Mouse (Mus musculus) spleen, postnatal 10 days (tissue): ENCODE measurements around the gene Klhl36.

Experiments used
- DNase-seq, 2 experiments: peaks; one replicate each; pipeline ENCODE4 v3.0.0; 2021 to 2022; ENCODE audit warnings: low spot score in 2 of 2

Gene Klhl36

DNA sequence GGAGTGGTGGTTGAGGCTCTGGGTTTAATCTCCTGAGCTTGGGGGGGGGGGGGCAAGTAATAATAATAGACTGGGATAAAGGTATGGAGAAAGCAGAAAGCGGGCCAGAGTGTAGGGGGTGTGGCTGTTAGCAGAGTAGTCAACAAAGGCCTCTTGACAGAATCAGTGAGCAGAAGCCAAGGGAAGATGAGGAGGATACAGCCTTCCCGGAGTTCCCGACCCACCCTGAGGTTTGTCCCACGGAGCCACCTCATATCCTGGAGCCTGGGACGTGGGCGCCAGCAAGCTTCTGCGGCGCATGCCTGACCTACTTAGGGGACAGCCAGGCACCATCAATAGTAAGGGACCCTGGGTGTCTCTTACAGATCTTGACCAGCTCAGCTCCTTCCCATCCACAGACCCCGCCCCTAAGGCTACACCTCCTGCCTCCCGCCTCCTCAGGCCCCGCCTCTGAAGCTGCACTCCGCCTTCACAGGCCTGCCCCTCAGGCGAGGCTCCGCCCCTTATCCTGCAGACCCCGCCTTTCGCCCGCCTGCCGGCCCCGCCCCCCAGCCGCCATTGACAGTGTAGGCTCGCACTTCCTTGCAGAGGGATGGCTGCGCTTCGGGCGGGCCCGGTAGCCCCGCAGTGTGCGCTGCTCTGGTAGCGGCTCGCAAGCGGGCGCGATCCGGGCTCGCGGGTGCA lies at the start of gene Klhl36:
Klhl36 (plus strand) TSS at position 561 of the 684 bp plus-strand sequence.
- peak; percentile 96 to 98 for DNase-seq

GRCm38 (mm10) chr8:119812650-119813431 lies 49.2 kb upstream of the Klhl36 start:
- DNase-seq = peak; percentile 48 to 78

GRCm38 (mm10) chr8:119816219-119816618 lies 45.8 kb upstream of the Klhl36 start:
- DNase-seq = no peak

DNA sequence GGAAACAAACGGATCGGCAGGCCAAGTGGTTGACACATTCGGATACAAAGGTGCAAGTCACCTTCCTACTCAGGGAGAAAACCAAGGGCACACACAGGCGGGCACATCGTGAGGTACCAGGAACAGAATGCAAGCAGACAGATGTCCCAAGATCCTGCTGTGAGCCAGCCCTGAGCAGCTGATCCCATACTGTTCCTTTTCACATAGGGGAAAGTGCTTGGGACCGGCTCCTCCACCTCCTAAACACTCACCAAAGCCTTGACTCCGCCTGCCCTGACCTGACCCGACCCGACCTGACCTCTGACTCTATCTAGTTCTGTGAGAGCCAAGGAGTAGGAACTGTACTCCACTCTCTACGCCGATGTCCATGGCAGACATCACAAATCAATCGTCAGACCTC lies 44.6 kb upstream of the Klhl36 start:
- no peak for DNase-seq

GRCm38 (mm10) chr8:119819316-119819715 lies 42.8 kb upstream of the Klhl36 start:
- DNase-seq = no peak

DNA sequence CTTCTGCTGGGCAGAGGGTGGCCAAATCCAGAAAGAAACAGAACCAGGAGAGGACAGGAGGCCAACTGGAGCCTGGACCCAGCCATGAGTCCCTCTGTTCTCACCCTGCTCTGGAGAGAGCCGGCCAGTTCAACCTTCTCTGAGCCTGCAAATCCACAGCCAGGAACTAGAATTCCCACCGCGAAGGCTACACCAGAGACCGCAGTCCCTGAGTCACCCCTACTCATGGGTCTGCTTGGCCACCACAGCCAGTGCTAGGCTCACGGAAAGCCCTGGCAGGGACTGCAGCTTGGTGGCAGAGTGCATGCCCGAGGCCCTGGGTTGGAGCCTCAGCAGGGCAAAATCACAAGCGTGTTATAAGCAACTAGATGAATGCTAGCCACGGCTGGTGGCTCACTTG lies 42.1 kb upstream of the Klhl36 start:
- no peak for DNase-seq

DNA sequence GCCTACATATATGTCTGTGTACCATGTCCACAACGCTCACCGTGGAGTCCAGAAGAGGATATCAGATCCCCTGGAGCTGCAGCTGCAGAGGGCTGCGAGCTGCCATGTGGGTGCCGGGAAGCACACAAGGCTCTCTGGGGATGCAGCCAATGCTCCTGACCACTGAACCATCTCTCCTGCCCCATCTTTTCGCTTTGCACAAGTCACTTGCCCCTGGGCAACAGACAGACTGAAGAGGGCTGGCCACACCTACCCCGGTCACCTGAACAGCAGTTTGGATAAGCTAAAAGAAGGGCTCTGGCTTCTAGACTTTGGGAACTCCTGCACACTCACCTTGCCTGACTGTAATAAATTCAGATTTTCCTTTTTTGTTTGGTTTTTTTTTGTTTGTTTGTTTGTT lies 40.4 kb upstream of the Klhl36 start:
- no peak for DNase-seq

GRCm38 (mm10) chr8:119823278-119823677 lies 38.8 kb upstream of the Klhl36 start:
- DNase-seq = no peak

DNA sequence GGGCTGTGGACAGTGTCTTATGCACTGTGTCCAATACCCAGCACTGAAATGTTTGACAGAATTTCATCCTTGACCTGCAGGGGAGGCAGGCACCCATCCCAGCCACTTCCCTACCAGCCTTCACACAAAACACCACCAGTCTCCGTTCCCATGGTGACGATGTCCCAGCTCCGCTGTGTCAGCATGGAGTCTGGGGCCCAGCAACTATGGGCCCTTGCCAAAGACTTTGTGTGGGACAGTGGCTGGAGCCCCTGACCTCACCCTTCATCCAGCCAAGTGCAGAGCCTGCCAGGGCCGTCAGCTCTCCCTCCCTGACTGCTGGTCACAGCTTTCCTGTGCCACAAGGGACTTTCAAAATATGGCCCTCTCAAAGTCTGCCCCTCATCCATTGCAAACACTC lies 38.0 kb upstream of the Klhl36 start:
- no peak for DNase-seq

DNA sequence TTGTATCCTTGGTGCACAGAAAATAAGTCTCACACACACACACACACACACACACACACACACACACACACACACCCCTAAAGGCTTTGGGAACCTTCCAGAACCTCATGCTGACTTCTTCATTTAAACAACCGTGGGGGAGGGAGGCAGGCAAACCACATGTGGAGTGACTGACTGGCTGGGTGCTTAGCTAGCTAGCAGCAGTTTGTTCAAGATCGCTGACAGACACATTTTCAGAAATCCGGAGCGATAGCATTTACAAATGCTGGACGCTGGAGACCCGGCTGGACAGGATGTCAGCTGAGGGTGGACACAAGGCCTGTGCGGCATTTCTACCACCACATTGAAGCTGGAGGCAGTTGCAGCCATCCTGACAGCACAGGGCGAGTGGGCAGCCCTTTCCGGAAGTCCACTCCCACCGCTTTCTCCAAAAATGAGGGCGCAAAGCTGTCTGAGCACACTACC lies 37.2 kb upstream of the Klhl36 start:
- DNase-seq = peak in 1 of 2 experiments; percentile 40

- no peak for DNase-seq
These were observed 35.9 kb upstream of the Klhl36 start for GRCm38 (mm10) chr8:119825950-119826730.

DNA sequence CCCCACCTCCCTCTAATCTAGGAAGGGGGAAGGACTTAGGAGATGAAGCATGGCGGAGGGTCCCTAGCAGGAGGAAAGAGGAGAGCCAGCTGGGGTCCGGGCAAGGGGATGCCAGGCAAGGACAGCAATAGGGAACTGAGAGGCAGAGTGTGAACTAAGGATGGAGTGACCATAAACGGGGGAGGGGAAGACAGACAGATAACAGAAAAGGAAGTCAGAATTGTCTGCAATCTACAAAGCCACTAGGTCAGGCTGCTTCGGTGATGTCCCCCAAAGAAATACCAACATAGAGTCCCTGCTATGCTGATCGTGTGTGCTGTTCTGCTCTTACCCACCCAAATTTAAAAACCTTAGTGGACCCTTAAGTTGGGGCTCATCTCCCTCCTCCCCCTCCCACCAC lies 35.1 kb upstream of the Klhl36 start:
- no peak for DNase-seq

DNA sequence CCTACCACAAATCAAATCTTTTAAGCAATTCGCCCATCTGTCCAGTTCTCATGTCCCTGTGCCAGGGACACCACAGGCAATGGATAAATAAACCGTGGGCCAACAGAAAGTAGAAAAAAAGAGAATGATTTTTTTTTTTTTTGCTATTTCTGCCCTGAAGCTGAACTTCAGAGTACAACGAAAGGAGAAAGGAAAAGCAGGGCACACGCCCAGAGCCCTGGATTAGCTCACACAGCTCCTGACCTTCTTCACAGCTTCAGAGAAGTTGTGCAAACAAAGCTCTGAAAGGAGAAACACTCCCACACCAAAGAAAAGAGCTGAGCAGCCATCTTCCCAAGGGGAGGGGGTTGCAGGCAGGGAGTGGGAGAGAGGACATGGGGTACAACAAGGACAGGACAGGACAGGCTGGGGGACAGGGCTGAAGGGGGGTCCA lies 34.3 kb upstream of the Klhl36 start:
- DNase-seq = no peak

GRCm38 (mm10) chr8:119829015-119829414 lies 33.1 kb upstream of the Klhl36 start:
- DNase-seq = no peak

- DNase-seq = no peak
These were observed 32.6 kb upstream of the Klhl36 start for GRCm38 (mm10) chr8:119829420-119829819.

GRCm38 (mm10) chr8:119829870-119830580 lies 32.0 kb upstream of the Klhl36 start:
- no peak for DNase-seq

DNA sequence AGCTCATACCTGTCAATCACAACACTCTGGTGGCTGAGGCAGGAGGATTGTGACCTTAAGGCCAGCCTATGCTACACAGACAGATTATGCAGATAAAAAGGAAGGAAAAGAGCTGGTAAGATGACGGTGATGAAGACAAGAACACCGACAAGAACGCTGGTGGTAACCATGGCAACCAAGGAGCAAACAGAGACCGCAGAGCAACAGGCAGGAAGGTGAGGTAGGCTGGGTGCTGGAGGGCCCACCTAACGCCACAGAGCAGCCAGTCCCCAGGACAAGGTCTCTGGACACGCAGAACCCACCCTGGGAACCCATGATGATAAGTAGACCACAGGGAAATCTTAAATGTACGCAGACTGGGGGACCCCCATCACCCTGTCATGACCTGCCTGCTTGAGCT lies 31.5 kb upstream of the Klhl36 start:
- DNase-seq = peak in 1 of 2 experiments; percentile 50

DNA sequence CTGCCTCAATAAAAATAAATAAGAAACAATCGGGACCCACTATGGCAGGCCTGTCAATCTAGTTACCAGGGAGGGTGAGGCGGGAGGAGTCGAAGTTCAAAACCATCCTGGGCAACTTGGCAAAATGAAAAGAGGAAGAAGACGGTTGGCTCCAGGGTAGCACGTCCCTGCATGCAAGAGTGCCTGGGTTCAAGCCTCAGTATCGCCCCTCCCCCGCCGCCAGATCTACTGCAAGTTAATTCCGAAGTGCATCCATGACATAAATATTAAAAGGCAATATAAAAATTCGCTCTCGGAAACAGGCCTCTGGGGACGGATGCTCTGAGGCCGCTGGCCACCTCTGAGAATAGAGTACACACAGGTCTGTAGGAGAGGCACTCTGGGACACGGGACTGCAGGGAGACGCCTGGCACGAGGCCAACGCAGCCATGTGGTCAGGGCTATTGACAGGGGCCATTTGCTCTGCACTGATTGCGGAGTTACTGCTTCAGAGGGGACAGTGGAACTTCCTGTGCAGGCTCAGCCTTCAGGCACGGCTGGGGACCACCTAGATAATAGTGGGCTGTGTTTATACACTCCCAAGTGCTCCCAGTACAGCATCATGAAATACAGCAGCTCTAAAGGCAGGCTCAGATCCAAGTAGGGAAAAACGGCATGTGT lies 30.6 kb upstream of the Klhl36 start:
- peak in 1 of 2 experiments; percentile 54 for DNase-seq

GRCm38 (mm10) chr8:119832101-119832617 lies 29.9 kb upstream of the Klhl36 start:
- DNase-seq = no peak

DNA sequence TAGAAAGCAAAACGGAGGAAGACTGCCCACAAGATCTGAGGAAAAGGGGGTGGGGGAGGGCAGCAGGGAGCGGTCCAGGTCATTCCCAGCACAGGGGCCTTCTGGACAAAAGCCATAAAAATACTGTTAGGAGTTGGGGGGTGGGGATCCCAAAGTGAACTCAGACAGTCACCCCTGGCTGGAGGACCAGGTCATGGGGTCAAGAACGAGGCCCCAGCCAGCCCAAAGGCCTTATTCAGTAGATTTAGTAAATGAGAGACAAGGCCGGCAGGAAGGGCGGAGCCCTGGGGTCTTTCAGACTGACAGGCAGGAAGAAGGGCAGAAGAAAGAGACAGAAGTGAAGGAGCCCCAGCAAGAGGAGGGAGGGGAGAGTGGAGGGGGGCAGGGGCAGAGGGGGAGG lies 29.1 kb upstream of the Klhl36 start:
- DNase-seq = no peak

- no peak for DNase-seq
These were observed 27.4 kb upstream of the Klhl36 start for GRCm38 (mm10) chr8:119834676-119835075.
